Mouse (Mus musculus) thymus, adult 2 months (tissue): ENCODE measurements around the gene Sgf29.

Source experiments
- CTCF ChIP-seq: fragments of 200-500 bp; IDR thresholded peaks from 2 replicates; pipeline ENCODE4 v1.5.1; 2012; ENCODE audit warnings: mild to moderate bottlenecking, control low read depth, low read length, moderate library complexity, borderline replicate concordance; ENCODE audit not compliant: control insufficient read depth, poor library complexity, insufficient read depth; ENCODE audit errors: extremely low read depth
- POLR2A ChIP-seq: fragments of 200-500 bp; IDR thresholded peaks from 2 replicates; pipeline ENCODE4 v1.6.1; 2012; ENCODE audit warnings: mild to moderate bottlenecking, low read length, control low read depth, moderate library complexity; ENCODE audit not compliant: control insufficient read depth, poor library complexity, insufficient read depth; ENCODE audit errors: extremely low read depth

DNA sequence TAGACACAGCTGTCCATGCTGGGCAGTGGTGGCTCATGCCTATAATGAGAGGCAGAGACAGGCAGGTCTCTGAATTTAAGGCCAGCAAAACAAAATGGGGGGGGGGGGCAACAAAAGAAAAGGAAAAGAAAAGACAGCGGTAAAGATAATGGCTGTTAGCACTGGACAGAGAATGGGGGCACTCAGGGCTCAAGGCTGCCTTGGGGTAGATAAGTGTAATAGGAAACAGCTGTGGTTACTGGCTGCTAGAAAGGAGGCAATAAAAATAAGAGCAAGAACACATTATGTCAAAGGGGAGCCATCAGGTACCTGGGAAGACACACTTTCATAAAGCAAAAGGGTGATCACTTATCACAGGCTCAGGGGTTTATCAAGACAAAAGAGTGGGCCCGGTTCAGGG is 16.6 kb upstream of the Sgf29 start:
- TF ChIP-seq POLR2A (no peak), CTCF (no peak)
